Mouse (Mus musculus): ENCODE measurements around the gene Gm10134.
"Not testable (repeated sequence)": the region's sequence is repeated elsewhere in the genome, so short reads cannot be mapped to it uniquely, and the experiment has no call there.

The Gm10134 gene

DNA sequence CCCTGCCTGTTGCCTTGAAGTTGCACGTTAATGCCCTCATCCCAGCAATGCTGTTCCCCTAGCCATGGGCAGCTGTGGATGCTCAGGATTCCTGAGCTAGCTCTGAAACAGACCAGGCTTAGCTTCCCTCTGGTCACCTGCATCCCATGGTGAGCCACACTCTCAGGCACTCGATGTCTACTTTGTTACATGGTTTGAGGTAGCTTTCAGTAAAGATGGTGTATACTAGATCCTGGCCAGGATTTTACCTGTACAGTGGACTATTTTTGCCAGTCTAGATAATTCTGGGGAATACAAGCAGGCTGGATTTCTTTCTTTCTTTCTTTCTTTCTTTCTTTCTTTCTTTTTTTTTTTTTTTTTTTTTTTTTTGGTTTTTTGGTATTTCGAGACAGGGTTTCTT, at the start of gene Gm10134:
TSS of gene Gm10134 (plus strand) at position 301 of the 400 bp plus-strand sequence.
- DNase-seq (ENCODE audit: low spot score), result no peak

- no peak for DNase-seq (ENCODE audit: low spot score)
These were observed 49.3 kb upstream of the Gm10134 start for GRCm38 (mm10) chr2:28456616-28457015.

DNA sequence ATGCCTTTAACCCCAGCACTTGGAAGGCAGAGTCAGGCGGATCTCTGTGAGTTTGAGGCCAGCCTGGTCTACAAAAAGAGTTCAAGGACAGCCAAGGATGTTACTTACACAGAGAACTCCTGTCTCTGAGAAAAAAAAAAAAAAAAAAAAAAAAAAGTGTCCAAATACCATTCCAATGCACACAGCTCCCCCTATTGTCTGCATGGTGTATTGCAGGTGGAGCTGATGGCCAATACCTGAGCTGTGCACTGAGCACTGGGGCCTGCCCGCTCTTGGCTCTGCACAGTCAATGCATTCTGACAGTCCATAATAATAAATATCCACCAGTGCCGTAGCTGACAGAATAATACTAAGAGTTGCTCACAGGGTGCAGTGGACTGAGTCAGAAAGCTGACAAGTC, 42.0 kb upstream of the Gm10134 start:
- DNase-seq (ENCODE audit: low spot score), result peak; percentile 70

DNA sequence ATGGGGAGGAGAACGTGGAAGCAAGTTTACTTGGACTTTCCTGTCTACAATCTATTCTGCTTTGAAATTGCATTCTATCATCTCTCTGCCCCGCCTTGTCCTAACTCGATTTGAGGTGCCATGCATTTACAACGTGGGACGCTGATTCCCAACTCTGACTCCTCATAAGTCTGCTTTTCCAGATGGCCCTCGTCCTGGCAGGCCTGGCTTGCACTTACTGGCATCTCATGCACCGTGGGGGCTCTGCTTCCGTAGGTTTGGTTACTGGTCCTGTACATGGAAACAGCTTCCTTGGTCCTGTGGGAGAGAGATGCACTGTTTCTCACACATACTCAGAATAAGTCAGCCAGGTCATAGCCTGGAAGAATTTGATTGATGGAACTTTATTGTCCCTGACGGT, 41.0 kb upstream of the Gm10134 start:
- no peak for DNase-seq (ENCODE audit: low spot score)

GRCm38 (mm10) chr2:28465836-28466518, 39.9 kb upstream of the Gm10134 start, which contains the start of gene 1700007K13Rik:
Gene 1700007K13Rik (minus strand): TSS chr2:28466332.
- peak; percentile 72 for DNase-seq (ENCODE audit: low spot score)

GRCm38 (mm10) chr2:28467860-28468485, 37.9 kb upstream of the Gm10134 start, which contains the start of gene Mrps2:
Gene Mrps2 (plus strand): TSS chr2:28468066.
- DNase-seq (ENCODE audit: low spot score), result peak; percentile 84

DNA sequence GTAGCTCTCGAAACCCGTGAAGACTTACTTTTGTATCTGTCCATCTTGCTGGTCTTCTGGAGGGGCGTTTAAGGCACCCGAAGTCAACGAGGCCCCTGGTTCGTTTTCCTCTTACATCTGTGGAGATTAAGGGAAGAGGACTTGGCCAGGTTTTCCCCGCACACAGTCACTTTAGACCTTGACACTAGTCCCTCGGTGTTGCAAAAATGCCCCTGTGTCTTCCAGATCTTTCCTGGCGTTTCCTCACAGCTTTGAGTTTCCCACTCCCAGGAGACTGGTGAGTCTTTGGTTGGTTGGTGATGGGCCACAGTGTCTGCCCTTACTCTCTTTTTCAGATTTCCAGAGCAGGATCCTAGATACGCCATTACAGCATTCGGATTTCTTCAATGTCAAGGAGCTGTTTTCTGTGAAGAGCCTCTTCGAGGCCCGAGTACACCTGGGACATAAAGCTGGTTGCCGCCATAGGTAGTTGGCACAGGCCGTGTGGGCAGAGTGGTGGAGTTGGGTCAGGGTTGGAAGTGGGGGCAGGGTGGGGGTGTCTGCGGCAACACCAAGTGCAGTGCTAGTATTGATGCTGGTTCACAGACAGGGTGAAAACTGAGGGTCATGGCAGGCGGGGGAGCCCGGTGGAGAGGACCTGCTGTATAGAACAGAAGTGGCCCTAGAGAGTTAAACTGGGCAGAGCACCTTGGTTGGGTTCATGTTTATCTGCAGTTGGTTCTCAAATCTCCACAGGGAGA, 37.2 kb upstream of the Gm10134 start:
- no peak for DNase-seq (ENCODE audit: low spot score)

DNA sequence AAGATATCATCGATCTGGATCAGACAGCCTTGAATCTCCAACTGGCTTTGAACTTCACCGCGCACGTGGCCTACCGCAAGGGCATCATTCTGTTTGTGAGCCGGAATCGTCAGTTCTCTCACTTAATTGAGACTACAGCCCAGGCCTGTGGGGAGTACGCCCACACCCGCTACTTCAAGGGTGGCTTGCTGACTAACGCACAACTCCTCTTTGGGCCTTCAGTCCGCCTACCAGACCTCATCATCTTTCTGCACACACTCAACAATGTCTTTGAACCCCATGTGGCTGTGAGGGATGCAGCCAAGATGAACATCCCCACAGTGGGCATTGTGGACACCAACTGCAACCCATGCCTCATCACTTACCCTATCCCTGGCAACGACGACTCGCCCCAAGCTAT, 36.4 kb upstream of the Gm10134 start:
- no peak for DNase-seq (ENCODE audit: low spot score)

DNA sequence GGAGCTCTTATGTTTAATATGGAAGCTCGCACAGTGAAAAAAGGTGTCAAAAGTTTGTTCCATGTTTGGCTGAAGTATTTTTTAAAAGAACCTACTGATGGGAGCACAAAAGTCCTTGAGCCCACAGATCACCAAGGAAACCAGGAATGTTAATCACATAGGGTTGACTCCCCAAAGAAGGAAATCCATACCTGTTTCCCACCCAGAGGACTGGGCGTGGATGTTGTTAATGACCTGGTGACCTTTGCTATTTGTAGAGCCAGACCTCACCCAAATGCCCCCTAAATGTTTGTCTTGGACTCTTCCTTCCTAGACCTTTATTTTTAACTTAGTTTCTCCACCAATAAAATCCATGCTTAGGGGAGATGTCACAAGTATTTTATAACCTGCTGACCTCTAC, 35.3 kb upstream of the Gm10134 start:
- DNase-seq (ENCODE audit: low spot score), result no peak

DNA sequence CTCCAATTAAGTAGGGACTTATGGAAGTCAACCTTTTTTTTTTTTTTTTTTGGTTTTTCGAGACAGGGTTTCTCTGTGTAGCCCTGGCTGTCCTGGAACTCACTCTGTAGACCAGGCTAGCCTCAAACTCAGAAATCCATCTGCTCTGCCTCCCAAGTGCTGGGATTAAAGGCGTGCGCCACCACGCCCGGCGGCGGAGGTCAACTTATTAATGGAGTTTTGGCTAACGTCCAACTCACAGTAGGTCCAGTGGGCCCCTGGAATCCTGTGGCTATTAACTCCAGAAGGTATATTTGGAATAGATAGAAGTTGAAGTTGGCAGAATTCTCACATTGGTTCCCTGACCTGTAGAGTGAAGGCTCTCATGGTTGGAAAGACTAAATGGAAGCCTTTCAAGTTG, 33.9 kb upstream of the Gm10134 start:
- DNase-seq (ENCODE audit: low spot score), result not testable (repeated sequence)

GRCm38 (mm10) chr2:28477993-28478392, 27.9 kb upstream of the Gm10134 start:
- not testable (repeated sequence) for DNase-seq (ENCODE audit: low spot score)

DNA sequence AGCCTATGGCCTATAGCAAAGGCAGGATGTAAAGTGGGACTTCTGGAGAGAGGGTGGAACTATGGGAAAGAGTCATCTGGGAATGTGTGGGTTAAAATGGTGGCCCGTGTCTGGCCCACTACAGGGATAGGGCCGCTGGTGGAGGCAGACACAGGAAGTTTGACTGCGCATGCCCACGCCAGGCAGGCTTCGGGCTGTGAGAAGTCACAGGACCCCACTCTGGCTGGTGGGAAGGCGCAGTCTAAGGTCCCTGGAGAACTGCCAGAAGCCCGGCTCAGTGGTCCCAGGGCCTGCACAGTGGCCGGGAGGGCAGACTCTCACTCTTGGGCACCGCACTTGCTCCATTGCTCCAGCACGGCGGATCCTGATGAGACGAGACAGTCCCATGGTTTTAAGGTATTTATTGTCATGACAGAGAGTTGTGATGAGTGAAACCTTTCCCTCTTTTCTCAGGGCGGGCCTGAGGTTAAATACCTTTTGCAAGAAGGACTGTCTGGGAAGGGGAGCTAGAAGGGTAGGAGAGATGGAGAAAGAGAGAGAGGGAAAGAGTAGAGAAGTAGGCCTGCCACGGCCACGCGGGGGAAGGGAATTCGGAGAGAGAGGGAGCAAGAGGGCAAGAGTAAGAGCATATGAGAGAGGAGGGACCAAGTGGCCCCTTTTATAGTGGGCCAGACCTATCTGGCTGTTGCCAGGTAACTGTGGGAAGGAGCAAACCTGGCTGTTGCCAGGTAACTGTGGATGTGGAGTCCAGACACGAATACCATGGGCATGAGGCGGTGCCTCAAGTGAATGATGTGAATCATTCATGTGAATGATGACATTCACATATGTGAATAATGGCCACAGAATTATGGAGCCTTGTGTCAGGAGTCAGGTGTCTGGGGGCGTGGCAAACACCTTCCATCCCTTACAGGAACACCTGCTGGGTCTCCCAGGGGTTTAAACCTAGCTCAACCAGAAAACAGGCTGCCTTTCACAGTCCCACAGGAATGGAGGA, 26.4 kb upstream of the Gm10134 start:
- no peak for DNase-seq (ENCODE audit: low spot score)

GRCm38 (mm10) chr2:28483861-28484260, 22.0 kb upstream of the Gm10134 start:
- no peak for DNase-seq (ENCODE audit: low spot score)

DNA sequence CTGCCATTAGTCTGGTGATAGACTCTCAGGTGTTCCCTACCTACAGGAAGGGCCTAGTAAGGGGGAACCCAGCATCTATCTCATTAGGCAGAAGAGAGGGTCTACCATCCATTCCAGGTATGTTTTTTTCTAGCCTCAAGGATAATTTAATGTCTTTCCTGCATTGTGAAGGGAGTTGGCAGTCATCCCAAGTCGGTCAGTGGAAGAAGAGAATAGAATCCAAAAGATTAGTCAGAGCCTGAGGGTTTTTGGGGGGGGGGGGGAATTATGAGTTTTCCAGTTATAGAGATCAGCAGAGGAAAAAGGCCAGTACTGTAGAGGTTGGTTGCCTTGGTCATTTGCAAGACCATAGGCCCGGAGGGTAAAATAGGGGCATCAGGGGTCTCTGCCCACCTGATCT, 11.4 kb upstream of the Gm10134 start:
- no peak for DNase-seq (ENCODE audit: low spot score)

DNA sequence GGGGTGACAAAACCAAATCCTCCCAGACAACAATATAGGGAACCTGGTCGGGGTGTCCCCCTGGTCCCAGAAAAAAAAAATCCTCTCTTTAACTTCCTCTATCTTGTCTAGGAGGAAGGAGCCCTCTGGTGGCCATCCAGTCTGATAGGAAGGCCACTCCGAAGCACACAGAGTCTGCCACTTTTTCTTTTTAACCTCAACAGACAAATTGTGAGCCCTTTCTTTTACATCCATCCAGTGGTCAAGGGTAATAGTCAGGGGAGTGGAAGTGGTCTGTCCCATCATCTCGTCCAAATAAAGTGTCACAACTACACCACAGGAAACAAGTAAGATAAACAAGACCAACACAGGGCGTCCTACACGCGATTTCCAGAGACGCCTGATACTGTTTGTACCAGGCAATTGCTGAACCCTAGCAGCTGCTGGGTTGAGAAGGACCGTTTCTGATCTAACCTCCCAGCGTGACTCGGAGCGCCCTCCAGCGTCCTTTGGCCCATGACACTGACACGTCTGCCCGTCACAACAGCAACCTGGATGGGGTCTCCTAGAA, 10.6 kb upstream of the Gm10134 start:
- DNase-seq (ENCODE audit: low spot score), result peak; percentile 55

- DNase-seq (ENCODE audit: low spot score), result no peak
These were observed 9.9 kb upstream of the Gm10134 start for GRCm38 (mm10) chr2:28495801-28496595.

DNA sequence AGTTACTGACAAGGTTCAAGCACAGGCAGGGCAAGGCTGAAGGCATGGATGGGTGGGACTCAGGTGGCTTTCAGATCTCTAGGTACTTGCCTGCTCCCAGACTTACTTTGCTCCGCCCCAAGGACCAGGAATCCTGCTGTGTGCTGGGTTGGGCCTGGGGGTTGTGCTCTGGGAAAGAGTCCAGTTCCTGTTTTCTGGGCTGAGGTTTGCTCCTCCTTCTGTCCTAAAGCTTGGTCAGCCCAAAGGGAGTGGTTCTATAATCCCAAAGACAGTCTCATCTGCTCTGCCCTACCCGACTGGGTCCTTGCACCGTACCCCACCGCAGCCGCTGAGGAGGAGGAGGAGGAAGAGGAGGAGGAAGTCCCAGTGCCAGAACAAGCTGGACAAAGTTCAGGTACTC, 9.2 kb upstream of the Gm10134 start, which contains the start of gene Gbgt1:
TSS of gene Gbgt1 (plus strand) at position 221 of the 400 bp plus-strand sequence.
- DNase-seq (ENCODE audit: low spot score), result no peak

GRCm38 (mm10) chr2:28497561-28497960, 8.3 kb upstream of the Gm10134 start:
- DNase-seq (ENCODE audit: low spot score), result no peak

GRCm38 (mm10) chr2:28498431-28498830, 7.5 kb upstream of the Gm10134 start:
- no peak for DNase-seq (ENCODE audit: low spot score)

- DNase-seq (ENCODE audit: low spot score), result no peak
These were observed 2.9 kb upstream of the Gm10134 start for GRCm38 (mm10) chr2:28502987-28503386.

All from lung, postnatal 25 days (tissue).